Mouse (Mus musculus) A20 (cell line): ENCODE measurements around the gene Sectm1b.
A peak's percentile ranks its signal among the peaks of the same experiment; 100 is the strongest.

ENCODE experiments used
- DNase-seq: peaks from one replicate; pipeline ENCODE4 v3.0.0-alpha.2; 2011; ENCODE audit warnings: low read depth, low spot score

Gene Sectm1b

DNA sequence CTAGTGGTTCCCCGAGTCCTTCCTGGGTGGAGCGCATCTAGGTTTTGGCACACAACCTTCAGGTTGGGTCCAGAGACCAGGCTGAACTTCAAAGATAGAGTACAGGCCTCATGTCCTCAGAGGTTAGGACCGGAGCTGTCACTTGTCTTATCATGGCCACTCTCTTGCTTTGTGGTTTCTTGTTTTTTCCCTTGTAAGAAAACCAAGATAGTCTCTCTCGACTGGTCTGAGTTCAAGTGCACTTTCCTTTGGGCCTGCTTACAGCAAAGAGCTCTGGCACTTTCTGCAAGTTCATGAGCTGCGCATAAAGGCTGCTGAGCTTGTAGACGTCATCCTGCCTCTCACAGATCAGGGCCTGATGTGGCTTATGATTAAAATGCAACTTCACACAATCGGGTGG, 36.1 kb downstream of the Sectm1b start:
- no peak for DNase-seq

DNA sequence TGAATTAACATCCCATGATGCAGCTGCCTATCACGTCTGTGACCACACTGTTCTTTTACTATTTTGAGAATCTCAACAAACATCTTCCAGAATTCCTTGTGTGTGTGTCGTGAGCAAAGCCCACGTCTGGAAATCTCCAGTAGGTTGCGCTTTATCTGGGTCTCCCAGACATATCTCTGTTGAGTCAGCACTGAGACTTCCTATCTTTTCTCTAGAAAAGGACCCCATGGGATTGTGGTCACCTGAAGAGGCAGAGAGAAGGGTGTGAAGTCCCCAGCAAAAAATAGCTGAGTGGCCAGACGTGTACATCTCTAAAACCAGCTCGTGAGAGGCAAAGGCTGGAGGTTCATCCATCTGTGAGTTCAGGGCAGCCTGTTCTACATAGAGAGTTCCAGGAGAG, 39.2 kb downstream of the Sectm1b start:
- DNase-seq, result no peak

DNA sequence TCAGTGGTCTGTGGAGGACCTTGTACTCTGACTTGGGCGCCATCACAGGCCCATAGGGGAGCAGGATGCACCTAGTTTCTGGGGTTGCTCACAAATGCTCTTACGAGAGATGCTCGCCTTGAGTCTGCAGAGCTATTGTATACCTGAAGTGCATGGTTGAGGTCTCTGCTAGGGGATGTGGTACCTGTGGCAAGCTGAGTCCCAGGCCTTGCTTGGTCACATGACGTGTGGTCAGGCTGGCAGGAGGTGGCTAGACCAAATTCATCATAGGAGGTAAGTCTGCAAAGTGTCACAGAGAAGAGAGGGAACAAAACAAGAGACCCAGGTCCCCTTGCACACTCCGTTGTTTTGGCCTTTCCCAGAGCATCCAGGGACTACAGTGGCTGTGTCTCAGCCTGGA, 43.9 kb downstream of the Sectm1b start:
- no peak for DNase-seq

DNA sequence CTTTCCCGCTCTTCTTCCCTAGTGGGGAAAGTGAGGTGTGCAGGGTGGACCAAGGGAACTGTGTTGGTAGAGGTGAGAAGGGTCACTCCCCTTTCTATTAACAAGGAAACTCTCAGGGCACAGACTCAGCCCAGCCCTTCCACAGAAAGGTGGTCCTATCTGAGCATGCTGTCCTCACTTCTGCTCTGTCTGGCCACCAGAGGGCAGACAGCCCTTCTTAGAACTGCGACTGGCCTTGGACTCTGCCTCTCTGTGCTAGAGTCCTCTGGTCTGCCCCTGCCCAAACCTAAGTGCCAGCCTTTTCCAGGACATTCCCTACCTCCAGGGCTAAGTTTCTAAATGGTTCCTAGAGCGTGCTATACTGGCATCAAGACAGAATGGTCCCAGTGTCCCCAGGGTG, 45.7 kb downstream of the Sectm1b start:
- peak; percentile 60 for DNase-seq

DNA sequence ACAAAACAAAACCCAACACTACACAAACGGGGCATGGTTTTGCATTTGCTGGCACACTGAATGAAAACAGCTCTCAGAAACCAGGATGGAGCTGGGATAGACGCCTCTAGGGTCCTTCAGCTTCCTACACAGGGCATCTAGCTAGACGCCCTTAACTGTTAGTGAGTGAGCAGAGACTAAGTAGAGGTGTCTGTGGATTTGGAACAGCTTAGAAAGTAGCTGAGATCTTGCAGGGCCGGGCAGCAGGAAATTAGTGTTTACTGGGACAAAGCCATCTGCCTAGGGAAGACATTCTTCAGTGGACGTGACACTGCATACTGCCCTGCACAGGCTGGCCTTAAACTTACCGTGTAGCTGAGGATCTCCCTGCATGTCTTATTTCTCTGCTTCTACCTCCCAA, 47.9 kb downstream of the Sectm1b start:
- DNase-seq, result no peak

DNA sequence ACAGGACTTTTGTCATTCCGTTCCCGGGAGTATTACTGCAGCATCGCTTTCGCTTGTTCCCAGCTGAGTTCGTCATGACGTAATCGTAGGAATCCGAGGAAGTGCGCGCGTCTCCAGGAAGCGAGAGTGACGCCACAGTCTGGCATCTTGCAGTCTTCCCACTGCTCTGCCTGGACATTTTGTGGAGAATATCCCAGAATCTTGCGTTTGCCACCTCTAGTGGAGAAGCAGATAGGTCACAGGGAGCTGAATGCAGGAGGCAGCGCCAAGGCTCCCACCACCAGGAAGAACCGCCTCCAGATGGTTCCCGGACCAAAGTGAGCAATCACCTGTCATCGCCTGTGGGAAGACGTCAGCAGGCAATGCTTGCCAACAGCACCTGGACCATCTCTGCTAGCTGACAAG, 48.5 kb downstream of the Sectm1b start:
- DNase-seq, result no peak

DNA sequence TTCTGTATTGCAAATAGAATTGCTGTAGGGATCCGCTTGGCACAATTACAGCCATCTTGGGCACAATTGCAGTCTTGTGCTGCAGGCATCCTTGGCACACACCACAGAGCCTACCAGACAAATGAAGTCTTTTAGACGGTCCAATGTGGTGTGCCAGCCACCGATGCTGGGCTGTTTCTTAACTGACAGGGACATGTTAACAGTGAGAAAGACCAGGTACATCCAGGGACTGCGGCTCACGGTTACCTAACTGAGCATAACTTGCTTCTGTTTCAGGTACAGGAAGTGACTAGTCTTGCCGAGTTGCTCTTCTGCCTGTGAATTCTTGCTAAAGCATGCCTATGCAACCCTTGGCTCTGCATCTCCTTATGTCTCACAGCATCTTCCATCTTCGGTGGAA, 49.7 kb downstream of the Sectm1b start:
- DNase-seq, result no peak

DNA sequence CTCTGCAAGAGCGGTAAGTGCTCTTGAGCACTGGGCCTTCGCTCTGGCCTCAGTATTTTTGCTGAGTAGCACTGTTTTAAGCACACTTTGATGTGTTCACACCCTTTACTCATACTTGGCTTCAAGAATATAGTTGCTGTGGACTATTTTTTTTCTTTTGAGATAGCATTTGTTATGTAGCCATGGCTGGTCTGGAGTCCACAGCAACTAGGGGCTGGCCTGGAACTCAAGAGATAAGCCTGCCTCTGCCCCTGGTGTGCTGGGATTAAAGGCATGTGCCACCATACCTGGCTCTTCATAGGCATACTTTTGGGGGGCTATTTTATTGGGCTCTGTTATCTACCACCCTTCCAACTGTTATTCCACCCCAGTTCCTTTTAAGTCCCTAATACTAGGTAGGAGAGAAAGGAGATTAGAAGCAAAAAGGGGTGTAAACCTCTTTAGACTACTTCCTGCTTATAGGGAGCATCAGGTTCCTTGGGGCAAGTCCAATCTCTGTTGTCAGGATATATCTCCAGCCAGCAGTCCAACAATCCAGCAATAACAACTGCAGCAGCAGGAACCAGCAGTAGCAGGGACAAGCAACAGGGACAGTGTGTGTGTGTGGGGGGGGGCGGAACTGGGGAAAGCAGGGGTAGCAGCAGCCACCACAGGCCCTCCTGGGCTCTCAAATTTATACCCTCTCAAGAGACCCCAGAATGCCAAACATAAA, 53.2 kb downstream of the Sectm1b start:
- no peak for DNase-seq

DNA sequence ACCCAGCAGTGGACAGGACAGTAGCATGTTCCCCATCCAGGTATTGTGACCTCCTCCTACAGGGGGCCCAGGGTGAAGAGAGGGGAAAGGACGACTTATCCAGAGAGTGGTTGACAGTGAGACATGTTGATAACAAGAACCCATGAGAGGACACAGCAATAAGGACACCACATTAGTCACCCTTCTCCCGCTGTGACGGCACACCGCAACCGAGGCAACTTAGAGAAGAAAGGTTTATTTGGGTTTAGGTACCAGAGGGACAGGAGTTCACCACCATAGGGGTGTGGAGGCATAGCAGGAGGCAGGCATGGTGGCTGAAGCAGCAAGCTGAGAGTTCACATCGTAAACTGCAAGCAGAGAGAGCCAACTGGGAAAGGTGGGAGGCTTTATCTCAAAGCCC, 57.2 kb downstream of the Sectm1b start:
- DNase-seq, result no peak

DNA sequence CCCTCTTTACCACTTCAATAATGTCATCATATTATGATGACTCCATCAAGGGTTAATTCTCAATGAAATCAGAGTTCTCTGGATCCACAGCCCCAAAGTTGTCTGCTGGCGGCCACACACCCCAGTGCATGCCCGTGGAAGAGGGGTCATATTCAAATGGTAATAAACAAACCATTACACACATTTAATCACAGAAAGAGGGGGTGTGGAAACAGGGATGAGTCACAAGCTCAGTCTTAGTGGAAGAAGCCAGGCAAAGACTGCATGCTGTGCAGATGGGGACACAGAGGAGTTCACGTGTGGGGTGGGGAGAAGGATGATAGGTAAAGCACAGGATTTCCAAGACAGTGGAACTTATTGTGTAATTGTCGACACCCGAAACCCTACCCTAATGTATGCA, 59.1 kb downstream of the Sectm1b start:
- DNase-seq, result no peak
